16 mouse cellular contexts compared by ENCODE assay signal in genomic region chr3:146792144-146792748, GRCm38 (mm10). TPM values are rescaled to one million over a fixed set of nuclear protein-coding genes. Genes with fewer than 3 reads are reported as not detected.
A peak's percentile ranks its signal among the peaks of the same experiment; 100 is the strongest.
DNase-seq lines count a peak whose midpoint lies in the region; ATAC-seq and TF ChIP-seq lines count a peak whose summit lies in the region.
"Had no signal": no experiment of that assay in that cellular context is flagged by ENCODE, and none has a peak within 500 bp of the region (broad histone marks: within the 10 kb centered on the region; RNA-seq: fewer than 3 reads in every experiment).

No protein-coding gene starts in this region.

- intact Hi-C loops in gastrocnemius, postnatal 36 days (cut with DNase I): loop anchor here (2.0 kb wide), 1 partner anchor 123 kb away; no protein-coding TSS in a partner anchor

- no peaks in the 10 kb centered on the region for H3K9me3 ChIP-seq in forebrain, embryonic 14.5 days (replicated peaks; ENCODE audit: control insufficient read depth, low read length)
- no peaks in the 10 kb centered on the region for H3K9me3 ChIP-seq in forebrain, embryonic 11.5 days (ENCODE audit: control insufficient read depth, low read length)
- H3K9me3 ChIP-seq: forebrain, embryonic 13.5 days; hindbrain, embryonic 12.5 days; midbrain, embryonic 12.5 days; neural tube, embryonic 12.5 days had no signal

- H3K9ac ChIP-seq in forebrain, embryonic 14.5 days (ENCODE audit: low read length): no peak overlapping the region
- H3K9ac ChIP-seq in forebrain, embryonic 11.5 days (ENCODE audit: low read length): no peak overlapping the region
- H3K9ac ChIP-seq: forebrain, embryonic 13.5 days; hindbrain, embryonic 12.5 days; midbrain, embryonic 12.5 days; neural tube, embryonic 12.5 days had no signal

- ATAC-seq in forebrain, embryonic 14.5 days: no peak
- ATAC-seq in forebrain, embryonic 11.5 days (replicated peaks; ENCODE audit: low FRiP score): no peak
- ATAC-seq: forebrain, embryonic 13.5 days had no signal

- no peak overlapping the region for H3K4me2 ChIP-seq in forebrain, embryonic 14.5 days (ENCODE audit: low read length)
- no peak overlapping the region for H3K4me2 ChIP-seq in forebrain, embryonic 11.5 days (ENCODE audit: low read depth, low read length, severe bottlenecking)
- H3K4me2 ChIP-seq: forebrain, embryonic 13.5 days; hindbrain, embryonic 12.5 days; midbrain, embryonic 12.5 days; neural tube, embryonic 12.5 days had no signal

- H3K4me3 ChIP-seq in forebrain, embryonic 14.5 days (ENCODE audit: low read depth, low read length): no peak overlapping the region
- H3K4me3 ChIP-seq in forebrain, embryonic 11.5 days (ENCODE audit: low read depth, low read length): no peak overlapping the region
- no peak overlapping the region for H3K4me3 ChIP-seq in layer of hippocampus, adult 2 months
- no peak overlapping the region for H3K4me3 ChIP-seq in cortical plate, adult 2 months (ENCODE audit: insufficient read depth, low read length)
- H3K4me3 ChIP-seq: forebrain, embryonic 13.5 days; hindbrain, embryonic 12.5 days; midbrain, embryonic 12.5 days; neural tube, embryonic 12.5 days had no signal

- TF ChIP-seq CTCF in layer of hippocampus, adult 2 months (conservative IDR thresholded peaks at IDR 0.05): peak; percentile 86
- 0 out of 2 replicates have a peak, but pooled peaks have one; percentile 2 for TF ChIP-seq CTCF in cortical plate, adult 2 months (IDR thresholded peaks at IDR 0.05; ENCODE audit: extremely low read depth, insufficient read depth, low read length)

- no peaks in the 10 kb centered on the region for H3K27me3 ChIP-seq in forebrain, embryonic 14.5 days (replicated peaks; ENCODE audit: control insufficient read depth, insufficient read depth, low read length)
- no peaks in the 10 kb centered on the region for H3K27me3 ChIP-seq in forebrain, embryonic 11.5 days (ENCODE audit: control insufficient read depth, insufficient read depth, low read length)
- H3K27me3 ChIP-seq: forebrain, embryonic 13.5 days; hindbrain, embryonic 12.5 days; midbrain, embryonic 12.5 days; neural tube, embryonic 12.5 days had no signal

- 92% methylated on average over 3 of the region's 3 CpGs for WGBS in forebrain, embryonic 14.5 days
- WGBS in forebrain, embryonic 11.5 days: 89% methylated on average over 3 of the region's 3 CpGs

- peak; percentile 59 for DNase-seq in forebrain, embryonic 14.5 days (ENCODE audit: low spot score)
- DNase-seq in forebrain, embryonic 11.5 days (ENCODE audit: low spot score): no peak
- peak; percentile 25 for DNase-seq in layer of hippocampus, adult 2 months (ENCODE audit: low spot score in 2 of 2)
- DNase-seq in layer of hippocampus, adult 8-10 months (ENCODE audit: low spot score in 2 of 2): no peak
- DNase-seq in 416B (ENCODE audit: low read depth): peak; percentile 41
- no peak for DNase-seq in spleen, postnatal 10 days (ENCODE audit: low spot score in 2 of 2)
- DNase-seq in gastrocnemius, postnatal 36 days: no peak
- DNase-seq: adrenal gland, postnatal 10 days; B cell, adult 2 months; kidney, postnatal 14 days; thymus, postnatal 14 days had no signal

- TF ChIP-seq POLR2A in cortical plate, adult 2 months (IDR thresholded peaks at IDR 0.05; ENCODE audit: extremely low read depth, insufficient read depth, low read length): no peak

- no peak overlapping the region for H3K27ac ChIP-seq in forebrain, embryonic 14.5 days (ENCODE audit: low read depth, low read length)
- no peak overlapping the region for H3K27ac ChIP-seq in forebrain, embryonic 11.5 days (ENCODE audit: low read depth, low read length)
- no peak overlapping the region for H3K27ac ChIP-seq in layer of hippocampus, adult 2 months
- no peak overlapping the region for H3K27ac ChIP-seq in cortical plate, adult 2 months (ENCODE audit: insufficient read depth, low read length)
- H3K27ac ChIP-seq: forebrain, embryonic 13.5 days; hindbrain, embryonic 12.5 days; midbrain, embryonic 12.5 days; neural tube, embryonic 12.5 days had no signal

- H3K36me3 ChIP-seq in forebrain, embryonic 14.5 days (ENCODE audit: control insufficient read depth, insufficient read depth, low read length): no peaks in the 10 kb centered on the region
- H3K36me3 ChIP-seq in forebrain, embryonic 11.5 days (ENCODE audit: control insufficient read depth, insufficient read depth, low read length): no peaks in the 10 kb centered on the region
- H3K36me3 ChIP-seq: hindbrain, embryonic 12.5 days; midbrain, embryonic 12.5 days had no signal

- H3K4me1 ChIP-seq in forebrain, embryonic 14.5 days (ENCODE audit: control insufficient read depth, insufficient read depth, low read length): no peaks in the 10 kb centered on the region
- no peaks in the 10 kb centered on the region for H3K4me1 ChIP-seq in forebrain, embryonic 11.5 days (replicated peaks; ENCODE audit: control insufficient read depth, insufficient read depth, low read length)
- H3K4me1 ChIP-seq in cortical plate, adult 2 months (ENCODE audit: control insufficient read depth, insufficient read depth, low read length): no peaks in the 10 kb centered on the region; the same call in 1 of the 2 replicates
- H3K4me1 ChIP-seq: forebrain, embryonic 13.5 days; hindbrain, embryonic 12.5 days; midbrain, embryonic 12.5 days; neural tube, embryonic 12.5 days had no signal

RNA-seq across cellular contexts. Expression of gene Prkacb, which starts 20.5 kb away (rescaled TPM):
- 115 and 159 TPM in 2 replicates for polyA plus RNA-seq in forebrain, embryonic 14.5 days (2014; fragmentation: Nextera tagmentation; extraction: Ambion mirVana)
- 69.0 and 75.3 TPM in 2 replicates for polyA plus RNA-seq in forebrain, embryonic 11.5 days (2014; fragmentation: Nextera tagmentation; extraction: Ambion mirVana)
- total RNA-seq in layer of hippocampus, adult 2 months (2021): 100 to 1,000 TPM; 244 to 252 TPM
- total RNA-seq in layer of hippocampus, adult 8-10 months (2022): 100 to 1,000 TPM; 234 to 268 (median 254) TPM
- 241 and 258 TPM in 2 replicates for polyA plus RNA-seq in cortical plate, adult 2 months (2012; rRNA removed)
- 10 to 100 TPM; 35.5 to 39.4 TPM for total RNA-seq in gastrocnemius, postnatal 36 days (2021)

RNA-seq across cellular contexts. Expression of gene Ttll7, which starts 59.9 kb away (rescaled TPM):
- polyA plus RNA-seq in forebrain, embryonic 14.5 days (2014; fragmentation: Nextera tagmentation; extraction: Ambion mirVana): 6.5 and 7.2 TPM in 2 replicates
- polyA plus RNA-seq in forebrain, embryonic 11.5 days (2014; fragmentation: Nextera tagmentation; extraction: Ambion mirVana): 5.0 and 5.5 TPM in 2 replicates
- 100 to 1,000 TPM; 130 to 131 TPM for total RNA-seq in layer of hippocampus, adult 2 months (2021)
- total RNA-seq in layer of hippocampus, adult 8-10 months (2022): 100 to 1,000 TPM; 137 to 145 (median 139) TPM
- polyA plus RNA-seq in cortical plate, adult 2 months (2012; rRNA removed): 68.5 and 70.9 TPM in 2 replicates
- total RNA-seq in gastrocnemius, postnatal 36 days (2021): 10 to 100 TPM; 52.2 to 66.2 TPM

Comparison
In these comparisons a context has a peak if more than half of its experiments do, and no peak if none do; other contexts are left out.
1. DNase-seq: peak in forebrain, embryonic 14.5 days (single experiment), layer of hippocampus, adult 2 months (2 of 2) and 416B (single experiment); none in forebrain, embryonic 11.5 days (single experiment), layer of hippocampus, adult 8-10 months (0 of 2), spleen, postnatal 10 days (0 of 2) and gastrocnemius, postnatal 36 days (0 of 2).
2. RNA of gene Prkacb, which starts 20.5 kb away (total RNA-seq): 234 to 268 TPM in layer of hippocampus, adult 8-10 months and 244 to 252 TPM in layer of hippocampus, adult 2 months; 35.5 to 39.4 TPM in gastrocnemius, postnatal 36 days; every median in the first group is over 4 times any median in the second.